Mouse (Mus musculus): ENCODE results near the gene Fyb2.

Fyb2 gene

DNA sequence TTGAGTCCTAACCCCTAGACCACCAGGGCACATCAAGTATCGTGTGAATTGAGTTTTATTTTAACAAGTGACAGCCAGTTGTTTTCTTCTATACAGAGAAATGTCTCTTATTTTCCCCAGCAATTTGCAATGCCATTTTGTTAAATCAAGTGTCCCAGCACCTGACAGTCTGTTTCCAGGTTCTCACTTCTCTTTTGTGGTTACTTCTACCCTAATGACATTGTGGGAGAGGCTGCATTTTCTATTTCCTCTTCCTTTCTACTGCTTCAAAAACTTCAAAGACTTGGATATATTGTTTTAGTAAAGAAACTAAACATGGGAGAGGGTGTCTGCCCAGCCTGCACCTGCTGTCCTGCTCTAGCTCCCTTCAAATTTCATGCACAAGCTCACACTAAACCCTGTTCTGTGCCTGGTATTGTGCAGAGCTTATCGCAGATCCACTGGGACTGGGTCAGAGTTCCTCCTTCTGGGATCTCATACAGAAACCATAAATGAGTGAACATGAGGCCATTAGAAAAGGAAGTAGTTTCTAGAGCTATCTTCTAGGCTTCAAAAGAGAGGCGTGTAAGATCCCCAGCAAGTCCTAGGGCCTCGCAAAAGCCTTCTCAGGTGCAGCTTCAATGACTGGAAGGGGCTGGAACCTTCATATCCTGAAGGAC is 94.2 kb downstream of the Fyb2 start:
- in situ Hi-C loops (cut with MseI, MboI), result no loop called here

DNA sequence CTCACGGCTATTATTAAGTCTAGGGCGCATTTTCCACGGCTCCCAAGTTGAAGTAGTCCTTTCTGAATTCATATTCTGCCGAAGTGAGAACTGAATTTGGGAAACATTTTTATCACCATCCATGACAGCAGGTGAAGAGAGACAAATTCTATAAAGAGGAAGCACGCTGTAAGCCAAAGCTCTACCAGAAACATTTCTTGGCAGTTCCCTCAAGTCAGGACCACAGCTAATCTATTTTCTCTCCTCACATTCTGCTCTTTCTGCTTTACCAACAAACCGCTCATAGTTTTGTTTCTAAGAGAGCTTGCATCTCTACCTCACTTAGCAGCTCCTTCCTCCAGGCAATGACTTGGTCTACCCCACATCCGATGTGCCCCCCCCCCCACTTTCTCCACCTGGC is 100.5 kb downstream of the Fyb2 start:
- in situ Hi-C loops (cut with MseI, MboI), result no loop called here

- in situ Hi-C loops (cut with MseI, MboI), result no loop called here
Observed at GRCm38 (mm10) chr4:105015496-105015895, 102.2 kb downstream of the Fyb2 start.

- in situ Hi-C loops (cut with MseI, MboI), result no loop called here
Observed at GRCm38 (mm10) chr4:105016006-105016613, 102.9 kb downstream of the Fyb2 start.

- in situ Hi-C loops (cut with MseI, MboI), result no loop called here
Observed at GRCm38 (mm10) chr4:105027278-105027677, 114.0 kb downstream of the Fyb2 start.

DNA sequence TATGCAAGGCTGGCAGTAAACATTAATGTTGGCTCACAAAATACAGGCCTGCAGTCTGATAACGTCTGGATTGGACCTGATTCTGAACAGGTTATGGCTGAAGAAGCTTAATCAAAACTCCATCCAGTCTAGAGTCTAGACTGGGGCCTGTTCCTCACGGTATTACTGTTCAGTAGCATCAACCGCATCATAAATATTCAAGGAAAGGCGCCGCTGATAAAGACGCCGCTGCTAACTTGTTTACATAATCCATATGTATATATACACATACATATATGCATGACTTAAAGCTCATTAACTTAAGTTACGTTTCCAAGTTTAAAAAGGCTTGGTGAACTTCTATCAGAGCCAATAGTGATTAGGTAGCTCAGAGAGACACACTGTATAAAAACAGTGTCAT is 117.8 kb downstream of the Fyb2 start:
- in situ Hi-C loops (cut with MseI, MboI), result loop anchor here in 1 of 2 experiments (5.0 kb wide), 1 partner anchor 81 kb away; no protein-coding TSS in a partner anchor

GRCm38 (mm10) chr4:105033153-105033552 is 119.9 kb downstream of the Fyb2 start:
- in situ Hi-C loops (cut with MseI, MboI), result loop anchor here in 1 of 2 experiments (5.0 kb wide), 1 partner anchor 79 kb away; no protein-coding TSS in a partner anchor

GRCm38 (mm10) chr4:105034259-105034658 is 121.0 kb downstream of the Fyb2 start:
- in situ Hi-C loops (cut with MseI, MboI), result loop anchor here in 1 of 2 experiments (5.0 kb wide), 1 partner anchor 78 kb away; no protein-coding TSS in a partner anchor

GRCm38 (mm10) chr4:105050041-105050440 is 136.8 kb downstream of the Fyb2 start:
- in situ Hi-C loops (cut with MseI, MboI), result no loop called here

GRCm38 (mm10) chr4:105051291-105051690 is 138.0 kb downstream of the Fyb2 start:
- in situ Hi-C loops (cut with MseI, MboI), result no loop called here
